Mouse (Mus musculus) thymus, adult 2 months (tissue): ENCODE measurements around the gene Rbm25.

ENCODE experiments used
- CTCF ChIP-seq: fragments of 200-500 bp; IDR thresholded peaks from 2 replicates; pipeline ENCODE4 v1.5.1; 2012; ENCODE audit warnings: mild to moderate bottlenecking, control low read depth, low read length, moderate library complexity, borderline replicate concordance; ENCODE audit not compliant: control insufficient read depth, poor library complexity, insufficient read depth; ENCODE audit errors: extremely low read depth
- POLR2A ChIP-seq: fragments of 200-500 bp; IDR thresholded peaks from 2 replicates; pipeline ENCODE4 v1.6.1; 2012; ENCODE audit warnings: mild to moderate bottlenecking, low read length, control low read depth, moderate library complexity; ENCODE audit not compliant: control insufficient read depth, poor library complexity, insufficient read depth; ENCODE audit errors: extremely low read depth

GRCm38 (mm10) chr12:83694669-83695068 is 63.6 kb downstream of the Rbm25 start:
- no peak for TF ChIP-seq CTCF
- TF ChIP-seq POLR2A, result no peak
